Mouse (Mus musculus) spleen, embryonic (tissue): ENCODE results near the gene Kif4.

ENCODE experiments used
- CTCF ChIA-PET: fragments of 350-600 bp; sonication (Branson Sonifier 250); formaldehyde crosslinking; loops from one replicate; lab custom pipeline; 2022; lab: Charles Lee

Kif4 gene

GRCm38 (mm10) chrX:100625546-100625801, at the start of gene Kif4:
Gene Kif4 (plus strand): TSS chrX:100625737.
- CTCF ChIA-PET: no interaction called here

GRCm38 (mm10) chrX:100594791-100595190, 30.7 kb upstream of the Kif4 start, which contains the start of gene P2ry4:
Gene P2ry4 (minus strand): TSS chrX:100594869.
- CTCF ChIA-PET: no interaction called here

GRCm38 (mm10) chrX:100597439-100597838, 28.1 kb upstream of the Kif4 start:
- CTCF ChIA-PET: no interaction called here

- CTCF ChIA-PET: no interaction called here
Observed at GRCm38 (mm10) chrX:100599755-100600154, 25.8 kb upstream of the Kif4 start.

GRCm38 (mm10) chrX:100605314-100605713, 20.2 kb upstream of the Kif4 start, which contains the start of gene Arr3:
Gene Arr3 (plus strand): TSS chrX:100605497.
- CTCF ChIA-PET: no interaction called here

- CTCF ChIA-PET: interaction anchor here (0.7 kb wide), 2 partner anchors 56 to 120 kb away, joined by 3 to 14 read pairs; no protein-coding TSS in a partner anchor
Observed at GRCm38 (mm10) chrX:100618488-100618887, 7.0 kb upstream of the Kif4 start.

- CTCF ChIA-PET: no interaction called here
Observed at GRCm38 (mm10) chrX:100621366-100621765, 4.2 kb upstream of the Kif4 start.

GRCm38 (mm10) chrX:100624242-100624641, 1.3 kb upstream of the Kif4 start:
- CTCF ChIA-PET: no interaction called here

- CTCF ChIA-PET: no interaction called here
Observed at GRCm38 (mm10) chrX:100625146-100625545, 391 bp upstream of the Kif4 start.

- CTCF ChIA-PET: interaction anchor here (0.5 kb wide), 1 partner anchor 14 kb away, joined by 4 read pairs; no protein-coding TSS in a partner anchor
Observed at GRCm38 (mm10) chrX:100625802-100626793, 561 bp downstream of the Kif4 start, which contains the start of gene Pdzd11. Gene Pdzd11 (minus strand): TSS chrX:100626568.

GRCm38 (mm10) chrX:100629076-100629475, 3.5 kb downstream of the Kif4 start:
- CTCF ChIA-PET: no interaction called here

- CTCF ChIA-PET: no interaction called here
Observed at GRCm38 (mm10) chrX:100638477-100638876, 12.9 kb downstream of the Kif4 start.

- CTCF ChIA-PET: no interaction called here
Observed at GRCm38 (mm10) chrX:100652848-100653247, 27.3 kb downstream of the Kif4 start.

- CTCF ChIA-PET: no interaction called here
Observed at GRCm38 (mm10) chrX:100664825-100665224, 39.3 kb downstream of the Kif4 start.

GRCm38 (mm10) chrX:100678204-100678603, 52.7 kb downstream of the Kif4 start:
- CTCF ChIA-PET: no interaction called here

GRCm38 (mm10) chrX:100686527-100686926, 61.0 kb downstream of the Kif4 start:
- CTCF ChIA-PET: no interaction called here

GRCm38 (mm10) chrX:100687360-100688032, 62.0 kb downstream of the Kif4 start:
- CTCF ChIA-PET: no interaction called here

GRCm38 (mm10) chrX:100688033-100688370, 62.5 kb downstream of the Kif4 start:
- CTCF ChIA-PET: no interaction called here

- CTCF ChIA-PET: interaction anchor here (0.5 kb wide), 1 partner anchor 78 kb away, joined by 3 read pairs; no protein-coding TSS in a partner anchor
Observed at GRCm38 (mm10) chrX:100696776-100697175, 71.2 kb downstream of the Kif4 start.

- CTCF ChIA-PET: no interaction called here
Observed at GRCm38 (mm10) chrX:100708032-100708431, 82.5 kb downstream of the Kif4 start.

GRCm38 (mm10) chrX:100716173-100716572, 90.6 kb downstream of the Kif4 start:
- CTCF ChIA-PET: no interaction called here

GRCm38 (mm10) chrX:100728947-100729346, 103.4 kb downstream of the Kif4 start:
- CTCF ChIA-PET: no interaction called here
